Mouse (Mus musculus) heart, adult 11 months (tissue): ENCODE results near the gene Usp40.
A peak's percentile ranks its signal among the peaks of the same experiment; 100 is the strongest.

Experiments used
- DNase-seq: peaks from one replicate; pipeline ENCODE4 v3.0.0; 2022

Usp40 gene

DNA sequence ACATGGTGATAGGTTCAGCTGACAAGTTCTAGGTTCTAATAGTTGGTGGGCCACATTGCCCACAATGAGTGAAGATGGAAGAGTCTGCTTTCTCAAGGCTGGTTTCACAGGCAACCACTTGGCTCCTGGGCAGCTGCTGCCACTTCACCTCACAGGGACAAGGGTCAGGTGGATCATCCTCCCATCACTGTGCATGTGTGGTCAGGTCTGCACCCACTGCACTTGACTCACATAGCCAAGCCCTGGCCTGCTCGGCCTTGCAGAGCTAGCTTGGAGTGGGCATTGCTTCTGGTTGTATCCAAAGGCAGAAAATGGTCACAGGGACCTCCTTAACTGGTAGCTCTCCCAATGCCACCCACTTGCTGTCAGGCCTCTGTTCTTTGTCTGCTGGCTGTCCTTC is 66.6 kb downstream of the Usp40 start:
- DNase-seq, result no peak

DNA sequence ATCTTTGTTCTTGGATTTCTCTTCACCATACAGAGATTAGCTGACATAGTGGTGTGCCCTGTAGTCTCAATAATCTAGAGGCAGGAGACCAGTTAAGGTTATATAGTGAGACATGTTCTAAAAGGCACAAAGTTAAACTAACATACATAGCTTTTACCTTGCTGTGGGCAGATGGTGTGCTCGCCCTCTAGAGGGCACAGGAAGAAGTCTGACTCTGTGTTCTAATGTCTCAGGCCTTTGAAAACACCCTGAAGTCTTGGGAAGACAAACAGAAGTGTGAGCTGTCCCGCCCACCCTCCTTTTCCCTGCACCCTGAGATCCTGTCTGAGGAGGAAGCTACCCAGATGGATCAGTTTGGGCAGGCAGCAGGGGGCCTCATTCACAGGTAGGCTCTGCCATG is 71.8 kb downstream of the Usp40 start:
- DNase-seq, result no peak

DNA sequence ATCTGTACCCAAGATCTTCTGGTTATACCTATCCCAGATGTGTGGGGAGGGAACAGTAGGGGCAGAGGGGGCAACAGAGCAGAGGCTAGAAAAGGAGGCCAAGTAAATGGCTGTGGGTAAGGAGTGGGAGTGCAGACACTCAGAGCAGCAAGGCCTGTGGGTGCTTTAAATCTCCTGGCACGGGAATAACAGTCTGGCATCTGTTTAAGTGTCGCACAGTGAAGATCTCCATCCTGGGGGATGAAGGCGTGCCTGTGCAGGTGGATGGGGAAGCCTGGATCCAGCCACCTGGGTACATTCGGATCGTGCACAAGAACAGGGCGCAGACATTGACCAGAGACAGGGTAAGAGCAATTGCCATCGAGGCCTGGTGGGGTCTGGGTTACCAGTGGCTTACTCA is 72.3 kb downstream of the Usp40 start:
- no peak for DNase-seq

DNA sequence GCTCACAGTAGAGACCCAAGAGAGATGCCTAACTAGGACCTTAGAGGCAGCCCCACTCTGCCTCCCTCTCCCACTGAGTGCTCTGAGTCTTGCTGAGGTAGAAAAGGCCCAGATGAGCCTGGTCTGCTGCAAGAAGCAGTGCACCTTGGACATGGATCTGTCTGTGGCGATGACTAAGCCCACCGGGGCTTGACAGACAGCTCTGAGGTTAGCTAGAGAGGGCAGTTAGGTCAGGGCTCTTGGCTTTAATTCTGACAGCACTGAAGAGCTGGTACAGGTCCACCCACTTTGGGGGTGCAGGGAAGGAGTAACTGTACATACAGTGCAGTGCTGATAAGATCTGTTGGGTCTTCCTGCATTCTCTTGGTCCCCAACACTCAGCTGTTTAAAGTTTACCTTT is 72.8 kb downstream of the Usp40 start:
- no peak for DNase-seq

DNA sequence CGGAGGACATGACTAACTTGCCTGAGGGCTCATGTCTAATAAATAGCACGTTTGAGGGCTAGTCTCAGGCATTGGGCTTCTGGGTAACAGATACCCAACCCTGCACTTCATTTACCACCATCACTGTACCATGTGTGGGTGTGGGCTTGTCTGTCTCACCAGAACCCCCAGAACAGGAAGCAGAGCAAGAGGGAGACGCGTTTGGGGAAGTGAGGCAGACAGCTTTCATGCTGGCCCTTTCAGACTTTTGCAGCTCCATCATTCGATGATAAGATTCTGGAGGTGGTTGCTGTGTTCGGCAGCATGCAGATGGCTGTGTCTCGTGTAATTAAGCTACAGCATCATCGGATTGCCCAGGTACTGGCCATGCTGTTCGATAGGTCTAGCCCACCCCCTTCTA is 73.3 kb downstream of the Usp40 start:
- DNase-seq, result no peak

DNA sequence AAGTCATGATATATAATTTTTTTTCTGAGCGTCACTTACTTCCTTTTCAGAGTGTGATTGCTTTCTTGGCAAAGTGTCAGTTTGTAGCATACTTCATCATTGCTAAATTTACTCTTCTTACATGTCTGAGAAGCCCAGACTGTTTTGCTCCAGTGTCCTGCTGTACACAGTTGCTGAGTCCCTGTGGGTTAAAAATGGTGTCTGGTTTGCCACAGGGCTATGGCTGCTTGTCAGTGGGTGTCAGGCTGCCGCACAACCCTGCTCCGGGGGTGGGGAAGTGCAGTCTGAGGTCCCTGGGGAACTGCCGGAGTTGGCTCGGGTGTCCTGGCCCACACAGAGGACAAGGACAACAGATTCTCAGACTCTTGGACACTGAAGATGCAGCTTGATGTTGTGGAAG is 75.3 kb downstream of the Usp40 start:
- peak; percentile 95 for DNase-seq

DNA sequence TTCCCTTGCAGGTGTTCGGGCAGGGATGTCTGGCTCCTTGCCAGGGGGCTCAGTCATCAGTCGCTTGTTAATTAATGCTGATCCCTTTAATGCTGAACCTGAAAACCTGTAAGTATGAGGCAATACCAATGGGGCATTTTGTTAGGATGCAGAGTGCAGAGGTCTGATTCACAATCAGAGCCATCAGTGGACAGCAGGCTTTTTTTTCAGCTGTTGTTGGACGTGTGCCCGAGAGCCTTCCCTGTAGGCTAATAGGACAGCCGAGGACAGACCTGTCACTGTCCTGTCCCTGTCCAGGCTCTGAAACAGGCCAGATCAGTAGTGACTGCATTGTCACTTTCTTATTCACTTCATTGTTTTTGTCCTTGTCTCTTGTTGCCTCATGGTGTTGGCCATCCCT is 78.6 kb downstream of the Usp40 start:
- no peak for DNase-seq

DNA sequence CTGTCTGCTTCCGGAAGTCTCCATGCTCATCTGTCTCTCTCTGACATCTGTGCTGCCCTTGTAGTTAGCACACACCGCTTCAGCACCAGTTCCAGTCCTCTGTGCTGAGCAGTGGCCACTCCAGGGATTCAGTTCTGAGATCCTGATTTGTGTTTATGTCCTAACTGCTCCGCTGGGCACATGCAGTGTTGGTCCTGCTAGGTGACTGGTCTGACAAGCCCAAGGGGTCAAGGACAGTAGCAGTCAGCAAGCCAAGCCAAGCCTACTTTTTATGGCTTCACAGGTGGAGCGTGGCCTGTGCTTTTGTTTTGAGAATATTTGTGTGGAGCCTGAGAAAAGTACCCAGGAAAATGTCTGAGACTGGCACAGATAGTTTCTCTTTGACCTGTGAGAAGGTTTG is 83.5 kb downstream of the Usp40 start:
- DNase-seq, result no peak

DNA sequence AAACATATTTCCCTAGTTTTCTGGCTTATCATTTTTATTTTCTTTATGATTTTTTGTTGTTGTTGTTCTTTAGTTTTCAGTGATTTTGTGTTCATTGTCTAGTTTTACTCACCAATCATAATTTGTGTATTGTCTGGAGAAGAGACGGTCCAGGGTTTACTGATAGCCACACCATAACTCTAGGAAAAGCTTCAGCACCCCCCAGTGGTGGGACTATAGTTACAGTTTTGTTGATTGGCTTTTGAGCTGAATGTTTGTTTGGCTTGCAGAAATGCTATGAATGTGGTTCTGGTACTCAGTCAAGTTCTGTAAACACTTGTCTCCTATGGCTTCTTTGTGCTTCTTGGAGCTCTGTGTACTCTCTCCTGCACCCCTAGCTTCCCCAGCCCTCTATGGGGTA is 85.7 kb downstream of the Usp40 start:
- no peak for DNase-seq

DNA sequence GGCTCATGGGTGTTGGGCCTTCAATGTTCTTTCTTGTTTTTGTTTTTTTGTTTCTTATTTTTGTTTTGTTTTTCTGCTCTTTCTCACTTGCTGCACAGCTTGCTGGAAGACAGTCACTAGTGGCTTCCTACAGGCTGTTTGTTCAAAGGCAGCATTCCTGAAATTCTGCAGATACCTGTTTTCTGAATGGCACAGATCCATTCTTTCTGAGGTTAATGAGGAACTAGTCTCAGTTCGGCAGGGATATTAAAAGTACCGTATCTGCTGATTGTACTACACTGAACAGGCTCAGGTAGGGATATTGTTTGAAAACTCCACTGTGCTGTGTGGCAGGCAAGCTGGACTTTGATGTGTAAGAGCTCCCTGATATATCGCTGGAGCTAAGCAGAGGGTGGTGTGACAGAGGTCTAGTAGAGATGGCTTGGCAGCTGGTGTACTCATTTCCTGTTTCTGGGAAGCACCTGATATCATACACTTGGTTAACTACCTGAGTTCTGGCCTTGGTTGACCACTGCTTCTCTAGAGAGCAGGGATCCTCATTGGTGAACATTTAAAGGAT is 88.2 kb downstream of the Usp40 start:
- DNase-seq, result no peak

DNA sequence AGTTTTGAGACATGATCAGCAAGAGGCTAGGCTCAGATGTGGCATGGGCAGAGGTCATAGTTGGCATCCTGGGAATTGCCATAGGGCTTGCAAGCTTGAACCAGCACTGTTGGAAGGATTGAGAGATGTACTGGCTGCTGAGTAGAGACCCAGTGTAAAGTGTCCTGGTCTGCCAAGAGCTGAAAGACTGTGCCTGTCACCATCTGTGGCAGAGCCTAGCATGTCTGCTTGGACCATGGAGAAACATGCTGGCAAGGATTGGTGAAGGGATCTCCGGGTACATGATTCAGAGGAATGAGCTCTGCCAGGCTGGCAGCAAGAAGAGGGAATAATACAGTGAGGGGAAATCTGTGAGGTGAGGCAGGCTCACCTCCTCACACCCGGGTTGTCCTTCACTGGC is 90.3 kb downstream of the Usp40 start:
- no peak for DNase-seq

DNA sequence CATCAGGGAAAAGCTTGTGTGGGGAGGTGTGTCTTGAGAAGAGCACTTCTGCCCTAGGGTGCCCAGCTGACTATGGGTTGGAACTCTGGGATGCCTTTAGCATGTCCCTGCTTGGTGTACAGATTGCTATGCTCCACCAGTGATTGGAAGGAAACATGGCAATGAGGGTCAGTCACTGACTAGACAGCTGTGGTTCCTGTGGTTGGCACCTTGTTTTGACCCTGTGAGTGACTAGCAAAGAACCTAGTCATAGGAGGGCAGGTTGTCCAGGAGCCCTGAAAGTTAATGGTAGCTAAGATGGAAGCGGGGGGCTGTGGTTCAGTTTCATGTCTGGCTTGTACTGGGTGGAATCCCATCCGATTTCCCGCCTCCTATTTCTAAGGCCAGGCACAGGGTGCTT is 91.0 kb downstream of the Usp40 start:
- no peak for DNase-seq

DNA sequence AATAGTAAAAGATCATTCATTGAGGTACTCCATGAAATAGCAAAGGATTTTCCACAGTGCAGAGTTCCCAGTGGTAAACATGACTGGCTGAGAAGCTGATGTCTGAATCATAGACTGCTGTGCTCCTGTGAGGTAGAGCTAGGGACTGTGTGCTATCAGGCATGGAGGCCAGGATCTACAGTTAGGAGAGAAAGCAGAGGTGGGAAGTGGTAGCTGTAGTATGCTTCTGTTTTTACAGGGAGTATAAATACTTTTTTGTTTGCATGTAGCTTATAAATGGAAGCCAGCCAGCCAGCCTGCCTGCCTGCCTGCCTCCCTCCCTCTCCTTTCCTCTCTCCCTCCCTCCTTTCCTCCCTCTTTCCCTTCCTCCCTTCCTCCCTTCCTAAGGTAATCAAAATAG is 95.0 kb downstream of the Usp40 start:
- peak; percentile 30 for DNase-seq

DNA sequence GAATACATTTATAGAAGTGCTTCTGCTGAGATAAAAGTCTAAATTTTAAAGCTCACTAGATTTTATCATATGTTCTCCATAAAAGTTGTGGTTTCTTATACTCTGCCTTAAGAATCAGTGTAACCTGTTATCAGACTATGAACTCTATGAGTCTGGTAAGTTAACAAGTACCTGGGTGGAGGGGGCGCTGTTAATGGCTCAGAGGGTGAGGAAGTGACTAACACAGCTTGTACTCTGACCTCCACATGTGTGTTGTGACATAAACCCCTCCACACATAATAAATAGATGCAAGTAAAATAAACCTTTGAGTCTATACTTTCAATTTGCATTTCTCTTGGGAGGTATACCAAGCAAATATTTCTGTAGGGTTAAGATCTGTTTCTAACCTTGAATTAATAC is 97.9 kb downstream of the Usp40 start:
- DNase-seq, result peak; percentile 4

DNA sequence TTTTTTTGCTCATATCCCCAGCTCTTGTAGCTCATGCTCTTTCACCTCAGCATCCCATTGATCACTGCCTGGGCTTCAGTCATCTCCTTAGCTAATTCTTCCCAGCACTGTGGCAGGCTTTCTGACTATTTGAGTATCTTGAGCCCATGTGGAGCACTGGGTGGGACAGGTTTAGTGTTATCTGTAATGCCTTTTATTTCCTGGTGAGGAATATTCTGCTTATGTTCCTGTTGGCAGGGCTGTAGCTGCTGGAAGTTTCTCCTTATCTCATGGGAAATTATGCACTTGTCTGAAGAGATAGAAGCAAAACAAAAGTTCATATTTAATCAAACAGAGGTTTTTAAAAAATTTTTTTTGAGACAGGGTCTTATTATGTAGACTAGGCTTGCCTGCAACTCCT is 98.8 kb downstream of the Usp40 start:
- DNase-seq, result peak; percentile 78

DNA sequence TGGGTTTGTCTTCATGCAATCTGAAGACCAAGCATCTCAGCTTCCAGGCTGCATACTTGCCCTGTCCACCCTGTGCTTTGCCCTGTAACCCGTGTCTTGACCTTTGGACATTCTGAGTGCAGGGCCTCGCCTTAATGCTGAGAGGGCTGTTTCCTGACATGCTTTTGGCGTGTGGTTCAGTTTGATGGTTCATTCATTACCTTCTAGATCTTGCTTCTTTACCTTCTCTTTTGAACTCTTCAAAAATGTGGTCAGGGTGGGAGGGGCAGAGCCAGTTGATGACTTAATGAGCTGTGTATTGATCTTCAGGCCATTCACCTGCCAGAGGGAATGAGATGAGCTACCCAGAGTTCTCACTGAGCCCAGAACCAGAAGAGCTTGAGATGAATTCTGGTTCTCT is 99.6 kb downstream of the Usp40 start:
- DNase-seq, result peak; percentile 44

DNA sequence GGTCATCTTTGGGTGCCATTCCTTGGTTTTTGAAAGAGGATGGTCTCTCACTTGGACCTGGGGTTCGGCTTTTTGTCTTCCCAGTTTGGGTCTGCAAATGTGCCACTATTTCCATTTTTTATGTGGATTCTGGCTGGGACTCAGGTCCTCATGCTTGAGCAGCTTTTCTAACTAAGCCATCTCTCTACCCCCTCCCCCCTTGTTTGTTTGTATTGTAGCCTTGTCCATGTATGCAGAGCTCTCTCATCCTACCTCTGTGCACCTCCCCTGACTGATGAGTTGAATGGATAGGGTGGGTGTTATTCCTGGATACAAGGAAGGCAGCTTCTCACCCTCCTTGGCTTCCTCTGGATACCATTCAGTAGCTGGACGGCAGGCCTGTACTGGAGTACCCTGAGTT is 100.3 kb downstream of the Usp40 start:
- DNase-seq, result peak; percentile 68

DNA sequence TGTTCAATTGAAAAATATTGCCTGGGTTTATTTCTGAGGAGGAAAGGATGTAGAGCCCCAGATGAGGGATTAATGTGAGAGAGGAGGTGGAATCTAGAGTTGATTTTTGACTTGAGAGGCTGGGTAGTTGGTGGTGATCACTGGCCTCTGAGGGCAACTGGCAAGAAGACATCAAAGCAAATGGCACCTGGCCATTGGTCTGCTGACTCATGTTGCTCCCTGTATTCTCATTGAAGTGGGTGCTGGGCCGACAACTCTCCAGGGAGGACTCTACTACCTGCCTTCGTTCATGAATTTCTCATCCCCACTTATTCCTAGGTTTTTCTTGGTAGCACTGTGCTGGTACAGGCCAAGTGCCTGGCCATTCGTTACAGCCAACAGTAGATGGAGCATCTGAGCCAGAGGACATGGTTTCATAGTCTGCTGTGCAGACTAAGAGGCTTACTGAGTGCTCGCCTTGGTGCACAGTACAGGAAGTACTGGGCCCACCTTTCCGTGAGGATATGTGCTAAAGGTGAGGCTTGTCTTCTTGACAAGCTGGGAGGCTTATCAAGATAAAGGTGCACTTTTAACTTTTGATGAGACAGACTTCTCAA is 101.9 kb downstream of the Usp40 start:
- DNase-seq, result peak; percentile 88

DNA sequence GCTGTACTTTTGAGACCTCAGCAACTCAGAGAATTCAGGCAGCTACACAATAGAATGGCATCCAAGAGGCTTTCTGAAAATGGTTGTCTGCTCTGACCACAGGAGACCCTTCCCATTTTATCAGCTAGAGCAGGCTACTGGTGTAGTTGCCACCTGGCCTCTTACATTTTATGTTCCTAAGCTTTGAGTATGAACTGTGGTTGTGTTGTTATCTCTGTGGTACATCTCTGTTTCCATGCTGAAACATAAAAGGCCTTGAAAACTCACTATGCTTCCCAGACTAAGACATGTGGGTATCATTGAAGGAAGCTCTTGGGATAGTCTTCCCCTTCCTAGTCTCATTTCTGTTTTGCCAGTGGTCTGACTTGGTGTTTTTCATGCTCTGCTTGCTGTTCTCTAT is 106.2 kb downstream of the Usp40 start:
- peak; percentile 34 for DNase-seq

DNA sequence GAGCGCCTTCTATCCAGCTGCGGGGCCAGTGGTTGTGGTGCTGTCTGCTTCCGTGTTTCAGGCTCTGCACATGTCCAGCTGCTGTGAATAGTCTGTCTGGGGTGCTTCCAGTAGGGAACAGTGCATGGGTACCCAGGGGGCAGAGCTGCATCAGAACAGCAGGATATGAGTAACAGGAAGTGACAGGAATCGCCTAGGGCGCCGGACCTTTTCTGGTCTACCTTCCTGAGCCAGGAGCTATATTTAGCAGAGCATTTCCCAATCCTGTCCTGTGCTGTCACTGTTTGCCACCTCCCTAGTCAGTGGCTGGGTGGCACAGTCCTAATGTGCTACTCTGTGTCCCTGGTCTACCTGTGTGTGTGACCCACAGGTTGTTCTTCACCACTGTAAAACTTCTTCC is 107.4 kb downstream of the Usp40 start:
- DNase-seq, result peak; percentile 98

DNA sequence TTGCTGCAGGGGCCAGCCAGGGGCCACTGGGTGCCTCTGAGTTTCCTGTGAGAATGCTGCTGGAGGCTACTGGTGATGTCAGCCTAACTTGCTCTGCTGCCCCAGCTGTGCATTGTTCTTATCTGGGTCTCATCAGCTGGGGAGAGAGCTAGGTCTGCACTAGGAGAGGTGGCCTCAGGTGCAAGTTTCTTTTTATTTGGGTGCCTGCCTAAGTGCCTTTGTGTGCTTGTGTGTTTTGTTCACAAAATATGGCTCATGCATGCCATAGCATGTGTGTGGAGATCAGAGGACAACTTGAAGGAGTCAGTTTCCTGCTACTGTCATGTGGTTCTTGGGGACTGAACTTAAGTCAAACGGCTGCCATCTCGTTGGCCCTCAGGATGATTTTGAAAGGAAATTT is 108.7 kb downstream of the Usp40 start:
- DNase-seq, result peak; percentile 91

DNA sequence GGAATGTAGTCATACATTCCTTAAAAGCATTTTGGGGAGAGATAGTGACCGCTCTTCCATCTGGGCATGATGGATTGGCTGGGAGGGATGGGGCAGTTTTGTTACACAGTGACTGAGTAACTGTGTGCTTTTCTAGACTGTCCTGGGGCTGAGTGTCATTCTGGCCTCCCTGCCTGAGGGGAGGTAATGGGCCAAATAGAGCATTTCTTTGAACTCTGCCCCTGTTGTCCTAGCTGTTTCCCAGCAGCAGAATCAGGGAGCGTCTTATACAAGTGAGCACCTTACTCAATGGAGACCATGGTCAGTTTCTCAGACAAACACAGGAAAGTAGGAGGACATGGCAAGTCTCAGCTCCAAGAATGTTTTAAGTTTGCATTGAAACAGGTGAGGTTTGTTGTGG is 111.4 kb downstream of the Usp40 start:
- peak; percentile 58 for DNase-seq
